Mouse (Mus musculus) bone marrow, adult 2 months (tissue): ENCODE results near the gene Pik3r1.

ENCODE experiments used
- CTCF ChIP-seq: fragments of 200-500 bp; IDR thresholded peaks from 2 replicates; pipeline ENCODE4 v1.5.1; 2011; ENCODE audit warnings: low read length, control low read depth; ENCODE audit not compliant: control insufficient read depth, insufficient read depth
- POLR2A ChIP-seq: fragments of 200-500 bp; IDR thresholded peaks from 2 replicates; pipeline ENCODE4 v1.6.1; 2011; ENCODE audit warnings: low read depth, mild to moderate bottlenecking, control low read depth, low read length, borderline replicate concordance; ENCODE audit not compliant: control insufficient read depth

GRCm38 (mm10) chr13:101800833-101801371 is 32.9 kb upstream of the Pik3r1 start:
- TF ChIP-seq POLR2A (no peak), CTCF (no peak)
